Mouse (Mus musculus) forebrain, embryonic 16.5 days (tissue): Measurements from ENCODE around the gene Taok1. TPM values are rescaled to one million over a fixed set of nuclear protein-coding genes. Genes with fewer than 3 reads are reported as not detected.

Experiments used
- ATAC-seq: fragments of 200-750 bp; cut with Nextera tagmentation; 2 replicates; pipeline ENCODE4 v1.8.0; 2017; ENCODE audit warnings: mild to moderate bottlenecking, moderate library complexity
- H3K27ac ChIP-seq: fragments of 300-500 bp; sonication (generic); 2 replicates; pipeline ENCODE4 v1.5.1; 2014; ENCODE audit warnings: low read length, control low read depth
- H3K27me3 ChIP-seq: fragments of 300-500 bp; sonication (generic); replicated peaks from 2 replicates; pipeline ENCODE4 v1.6.1; 2014; ENCODE audit warnings: low read length; ENCODE audit not compliant: control insufficient read depth, insufficient read depth
- H3K36me3 ChIP-seq: fragments of 300-500 bp; sonication (generic); 2 replicates; pipeline ENCODE4 v1.6.1; 2014; ENCODE audit not compliant: control insufficient read depth, insufficient read depth
- H3K4me1 ChIP-seq: fragments of 300-500 bp; sonication (generic); replicated peaks from 2 replicates; pipeline ENCODE4 v1.6.1; 2014; ENCODE audit warnings: low read length; ENCODE audit not compliant: control insufficient read depth, insufficient read depth
- H3K4me2 ChIP-seq: fragments of 300-500 bp; sonication (generic); 2 replicates; pipeline ENCODE4 v1.6.1; 2014; ENCODE audit warnings: mild to moderate bottlenecking, low read length, control low read depth
- H3K4me3 ChIP-seq: fragments of 300-500 bp; sonication (generic); replicated peaks from 2 replicates; pipeline ENCODE4 v1.5.1; 2014; ENCODE audit warnings: mild to moderate bottlenecking, low read length, control low read depth
- H3K9ac ChIP-seq: fragments of 300-500 bp; sonication (generic); replicated peaks from 2 replicates; pipeline ENCODE4 v1.6.1; 2014; ENCODE audit warnings: low read depth, low read length, control low read depth
- H3K9me3 ChIP-seq: fragments of 300-500 bp; sonication (generic); 2 replicates; pipeline ENCODE4 v1.6.1; 2016; ENCODE audit warnings: low read length; ENCODE audit not compliant: control insufficient read depth
- WGBS: fragments of 180-500 bp; shearing (Covaris S2); extraction: QIAGEN DNeasy Blood & Tissue Kit; methylation state at CpG from one replicate; pipeline ENCODE4 v1.1.7; 2014; 5-methylcytosine and 5-hydroxymethylcytosine counted together
- polyA plus RNA-seq: library from polyadenylated mRNA; unstranded; fragments of >200 nt; fragmentation: Nextera tagmentation; extraction: Ambion mirVana; gene quantifications from 2 replicates; pipeline ENCODE4 v1.2.1, GENCODE M21; 2015

Taok1 gene
- polyA plus RNA-seq, 1 experiment from 2014 or later, result 27.5 TPM

DNA sequence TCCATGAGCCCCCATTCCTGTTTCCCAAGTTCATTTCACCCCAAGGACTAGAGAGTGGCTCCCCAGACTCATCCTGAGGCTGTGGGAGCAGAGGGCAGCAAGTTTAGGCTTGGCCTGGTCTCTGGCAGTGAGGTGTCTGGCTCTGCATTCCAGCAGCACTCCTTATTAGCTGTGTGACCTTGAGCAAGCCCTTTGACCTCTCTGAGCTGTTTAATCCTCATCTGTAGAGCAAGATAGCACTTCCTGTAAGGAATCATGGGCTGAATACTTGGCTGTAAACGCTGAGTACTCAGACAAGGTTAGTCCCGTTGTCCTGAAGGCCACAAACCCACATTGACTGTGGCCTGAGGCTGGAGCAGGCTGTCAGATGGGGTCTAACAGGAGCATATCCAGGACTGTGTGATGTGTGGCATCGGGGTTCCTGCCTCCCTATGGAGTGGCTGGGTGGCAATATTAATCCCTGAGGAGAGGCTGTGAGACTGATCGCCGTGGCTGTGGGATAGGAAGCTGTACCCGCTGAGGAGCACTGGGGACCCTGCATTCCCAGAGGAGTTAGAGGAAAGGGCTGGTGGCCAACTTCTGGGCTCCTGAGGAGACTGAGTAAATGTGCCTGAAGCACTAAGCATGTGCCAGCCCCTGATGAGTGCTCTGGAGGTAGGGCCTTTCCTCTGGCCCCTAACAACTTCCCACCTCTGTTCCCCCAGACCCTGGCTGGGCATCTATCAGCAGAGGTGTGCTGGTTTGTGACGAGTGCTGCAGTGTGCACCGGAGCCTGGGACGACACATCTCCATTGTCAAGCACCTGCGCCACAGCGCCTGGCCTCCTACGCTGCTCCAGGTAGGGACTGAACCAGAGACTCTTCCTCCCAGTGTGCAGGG is 109.1 kb downstream of the Taok1 start:
- H3K9me3 ChIP-seq, result no peaks in the 10 kb centered on the region
- peaks cover 9% of the 10 kb centered on the region for H3K36me3 ChIP-seq
- H3K27me3 ChIP-seq, result no peaks in the 10 kb centered on the region
- no peak for ATAC-seq
- H3K27ac ChIP-seq, result no peak overlapping the region
- peaks cover 29% of the 10 kb centered on the region for H3K4me1 ChIP-seq
- no peak overlapping the region for H3K4me3 ChIP-seq
- H3K4me2 ChIP-seq, result no peak overlapping the region
- WGBS, result 72% methylated on average over 12 of the region's 12 CpGs
- no peak overlapping the region for H3K9ac ChIP-seq

DNA sequence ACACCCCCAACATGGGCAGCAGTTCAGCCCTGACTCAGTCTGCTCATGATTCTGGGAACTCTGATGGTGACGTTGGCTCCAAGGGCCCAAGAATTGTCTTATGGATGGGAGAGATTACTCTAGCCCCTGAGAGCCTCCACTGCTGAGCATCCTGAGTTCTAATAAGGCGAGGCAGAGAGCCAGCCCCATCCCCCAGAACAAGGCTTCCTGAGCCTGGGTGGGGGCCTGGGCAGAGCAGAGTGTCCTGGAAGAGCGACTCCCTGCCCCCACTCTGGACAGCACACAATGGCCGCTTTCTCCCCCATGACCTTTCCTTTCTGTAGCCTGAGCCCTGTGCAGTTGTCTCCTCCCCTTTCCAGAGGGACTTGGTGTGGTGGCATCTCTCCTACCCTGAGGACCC is 109.8 kb downstream of the Taok1 start:
- Histone ChIP-seq H3K4me3 (no peak overlapping the region), H3K4me1 (peaks cover 29% of the 10 kb centered on the region), H3K27ac (no peak overlapping the region), H3K4me2 (no peak overlapping the region), H3K36me3 (peaks cover 7% of the 10 kb centered on the region), H3K9me3 (no peaks in the 10 kb centered on the region), H3K27me3 (no peaks in the 10 kb centered on the region), H3K9ac (no peak overlapping the region)
- no peak for ATAC-seq
- 44% methylated on average over 4 of the region's 4 CpGs for WGBS

DNA sequence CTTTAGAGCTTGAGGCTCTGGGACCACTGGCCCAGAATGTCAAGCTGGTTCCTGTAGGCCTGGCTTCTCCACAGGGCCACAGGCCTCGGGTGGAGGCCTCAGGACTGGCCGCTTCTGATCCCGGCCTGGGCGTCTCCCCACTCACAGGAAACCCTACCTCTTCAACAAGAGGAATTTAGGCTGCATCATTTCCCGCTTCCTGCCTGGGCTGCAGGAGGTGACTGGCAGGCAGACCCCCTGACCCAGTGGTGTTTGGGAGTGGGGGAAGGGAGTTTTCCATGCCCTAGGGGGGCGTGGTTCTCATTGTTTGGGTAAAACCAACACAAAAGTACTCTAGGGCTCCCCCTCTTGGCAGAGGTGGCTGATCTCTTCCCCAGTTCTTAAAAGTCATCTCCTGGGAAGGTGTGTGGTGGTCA is 110.3 kb downstream of the Taok1 start:
- Histone ChIP-seq H3K9me3 (no peaks in the 10 kb centered on the region), H3K4me3 (no peak overlapping the region), H3K9ac (no peak overlapping the region), H3K4me1 (peaks cover 34% of the 10 kb centered on the region), H3K4me2 (no peak overlapping the region), H3K27me3 (no peaks in the 10 kb centered on the region), H3K27ac (peak overlapping the region; percentile 8; the same call in 1 of the 2 replicates), H3K36me3 (peaks cover 7% of the 10 kb centered on the region)
- ATAC-seq, result no peak
- WGBS, result 31% methylated on average over 6 of the region's 6 CpGs

DNA sequence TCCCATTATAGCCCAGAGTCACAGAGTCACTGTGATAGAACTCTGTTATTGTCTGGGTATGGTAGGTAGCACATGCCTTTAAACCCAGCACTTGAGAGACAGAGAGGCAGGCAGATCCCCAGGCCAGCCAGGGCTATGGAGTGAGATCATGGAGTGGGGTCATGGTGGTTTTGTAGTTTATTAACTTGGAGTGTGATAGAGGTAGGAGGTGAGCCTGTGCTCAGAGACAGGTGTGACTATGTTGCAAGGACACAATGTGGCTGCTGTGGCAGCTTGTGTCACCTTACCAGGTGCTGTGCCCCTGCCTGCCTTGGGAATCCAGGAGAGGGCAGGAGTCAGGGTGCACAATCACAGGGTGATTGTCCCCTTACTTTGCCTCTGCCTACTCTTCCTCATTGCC is 112.1 kb downstream of the Taok1 start:
- no peak overlapping the region for H3K4me2 ChIP-seq
- H3K27ac ChIP-seq, result no peak overlapping the region
- 0 out of 2 replicates have a peak overlapping the region, but pooled peaks have one; percentile 7 for H3K9ac ChIP-seq
- H3K36me3 ChIP-seq, result peaks cover 3% of the 10 kb centered on the region
- ATAC-seq, result no peak
- H3K4me1 ChIP-seq, result peaks cover 44% of the 10 kb centered on the region
- no peaks in the 10 kb centered on the region for H3K27me3 ChIP-seq
- no peak overlapping the region for H3K4me3 ChIP-seq
- H3K9me3 ChIP-seq, result no peaks in the 10 kb centered on the region

DNA sequence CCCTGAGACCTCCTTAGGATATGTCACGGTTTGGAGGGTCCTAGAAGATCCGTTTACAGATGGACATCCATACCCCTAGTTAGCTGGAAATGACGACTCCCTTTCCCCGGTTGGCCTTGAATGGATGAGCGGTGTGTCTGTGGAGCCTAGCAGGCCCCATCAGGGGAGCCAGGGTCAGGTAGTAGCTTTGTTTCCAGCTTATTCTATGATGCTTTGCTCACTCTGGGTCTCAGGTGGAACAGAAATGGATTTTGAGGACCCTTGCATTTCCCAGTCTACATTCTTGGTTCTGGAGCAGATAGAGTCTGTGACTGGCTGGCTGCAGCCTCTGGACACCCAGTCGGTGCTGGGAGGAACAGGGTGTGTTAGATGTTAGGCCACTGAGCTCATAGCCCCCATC is 112.8 kb downstream of the Taok1 start:
- ATAC-seq, result no peak
- Histone ChIP-seq H3K4me1 (peaks cover 47% of the 10 kb centered on the region), H3K27ac (no peak overlapping the region), H3K36me3 (no peaks in the 10 kb centered on the region), H3K9me3 (no peaks in the 10 kb centered on the region), H3K9ac (no peak overlapping the region; the same call in 1 of the 2 replicates), H3K4me2 (peak overlapping the region; percentile 73), H3K27me3 (no peaks in the 10 kb centered on the region), H3K4me3 (no peak overlapping the region)
- 78% methylated on average over 6 of the region's 6 CpGs for WGBS

DNA sequence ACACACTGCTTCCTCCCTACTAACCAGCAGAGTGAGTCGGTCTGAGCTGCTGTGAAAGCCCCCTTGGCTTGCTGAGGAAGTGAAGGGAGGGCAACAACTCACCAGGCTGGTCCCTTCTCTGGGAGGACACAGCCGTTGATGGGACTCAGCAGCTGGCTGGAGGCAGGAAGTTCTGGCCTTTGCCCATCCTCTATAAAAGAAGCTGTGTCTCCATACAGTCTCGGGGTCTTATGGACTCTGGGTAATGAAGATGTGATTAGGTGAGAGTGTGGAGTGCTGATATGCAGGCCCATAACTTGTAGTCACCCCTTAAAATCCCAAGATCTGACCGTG is 113.3 kb downstream of the Taok1 start:
- Histone ChIP-seq H3K9me3 (no peaks in the 10 kb centered on the region), H3K36me3 (no peaks in the 10 kb centered on the region), H3K9ac (peak overlapping the region; percentile 88), H3K4me2 (peak overlapping the region; percentile 73), H3K27ac (peak overlapping the region; percentile 78), H3K4me3 (peak overlapping the region; percentile 71), H3K27me3 (no peaks in the 10 kb centered on the region), H3K4me1 (peaks cover 47% of the 10 kb centered on the region)
- WGBS, result 35% methylated on average over 4 of the region's 4 CpGs
- ATAC-seq, result no peak

DNA sequence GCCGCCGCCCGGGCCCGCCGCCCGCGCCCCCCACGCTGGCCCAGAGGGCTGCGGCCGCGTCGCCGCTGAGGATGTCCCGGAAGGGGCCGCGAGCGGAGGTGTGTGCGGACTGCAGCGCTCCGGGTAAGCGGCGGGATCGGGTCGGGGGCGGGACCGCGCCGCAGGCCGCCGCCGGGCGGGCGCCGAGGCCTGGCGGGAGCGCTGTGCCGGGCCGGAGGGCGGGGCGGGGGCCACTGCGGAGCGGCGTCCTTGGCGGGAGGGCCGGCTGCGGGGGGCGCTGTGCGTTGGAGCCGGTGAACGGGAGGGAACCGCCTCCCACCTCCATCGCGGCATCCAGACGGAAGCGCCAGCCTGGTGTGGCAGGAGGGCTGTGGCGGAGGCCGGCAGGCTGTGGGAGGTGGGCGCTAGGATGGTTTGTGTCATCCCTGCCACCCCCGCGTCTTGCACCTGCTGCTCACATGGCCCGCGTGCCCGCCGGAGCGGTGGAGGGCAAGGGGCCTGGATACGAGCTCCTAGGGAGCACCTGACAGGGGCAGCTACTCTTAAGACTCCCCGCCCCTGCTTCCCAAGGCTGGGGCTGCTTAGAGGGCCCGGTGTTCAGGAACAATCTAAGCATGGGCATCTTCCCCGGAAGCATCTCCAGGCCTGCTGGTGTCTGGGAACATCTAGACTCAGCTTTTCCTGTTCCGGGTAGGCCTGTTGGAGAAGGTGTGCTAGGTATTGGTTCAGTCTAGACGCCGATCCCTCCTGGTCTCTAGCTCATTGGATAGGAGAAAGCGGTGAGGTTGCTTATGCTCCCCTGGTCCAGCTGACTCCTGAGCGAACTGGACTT is 113.9 kb downstream of the Taok1 start, which contains the start of gene Git1:
TSS of gene Git1 (plus strand) at position 51 of the 832 bp plus-strand sequence.
- no peak for ATAC-seq
- H3K9me3 ChIP-seq, result no peaks in the 10 kb centered on the region
- H3K27ac ChIP-seq, result peak within 1 kb of the TSS; percentile 95
- under 1% methylated on average over 62 of the region's 74 CpGs for WGBS
- peak within 1 kb of the TSS; percentile 94 for H3K4me2 ChIP-seq
- H3K36me3 ChIP-seq, result no peaks in the 10 kb centered on the region
- H3K27me3 ChIP-seq, result no peaks in the 10 kb centered on the region
- peaks cover 47% of the 10 kb centered on the region for H3K4me1 ChIP-seq
- peak within 1 kb of the TSS; percentile 71 for H3K4me3 ChIP-seq
- peak within 1 kb of the TSS; percentile 88 for H3K9ac ChIP-seq

DNA sequence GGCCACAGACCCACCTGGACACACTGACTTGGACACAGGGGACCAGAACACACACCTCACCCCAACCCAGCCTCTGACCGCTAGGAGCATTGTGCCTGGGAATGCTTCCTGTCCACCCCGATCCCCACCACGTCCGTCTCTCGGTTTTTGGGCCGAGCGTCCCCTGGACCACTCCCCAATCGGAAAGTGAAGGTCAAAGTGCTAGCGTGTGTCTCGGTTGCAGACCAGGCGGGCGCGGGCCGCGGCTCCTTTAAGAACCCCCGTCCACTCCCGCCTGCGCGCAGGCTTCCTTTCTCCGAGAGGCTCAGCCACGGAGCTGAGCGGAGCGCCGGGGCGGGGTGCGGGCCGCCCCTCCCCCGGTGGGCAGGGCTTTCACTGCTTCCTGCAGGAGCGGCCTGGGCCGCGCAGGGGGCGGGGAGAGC is 114.7 kb downstream of the Taok1 start:
- H3K27ac ChIP-seq, result peak overlapping the region; percentile 87
- ATAC-seq, result peak; percentile 76
- H3K4me1 ChIP-seq, result peaks cover 53% of the 10 kb centered on the region
- WGBS, result 0% methylated on average over 27 of the region's 32 CpGs
- H3K27me3 ChIP-seq, result no peaks in the 10 kb centered on the region
- H3K9me3 ChIP-seq, result no peaks in the 10 kb centered on the region
- peak overlapping the region; percentile 88 for H3K9ac ChIP-seq
- no peaks in the 10 kb centered on the region for H3K36me3 ChIP-seq
- peak overlapping the region; percentile 71 for H3K4me3 ChIP-seq
- H3K4me2 ChIP-seq, result peak overlapping the region; percentile 94

DNA sequence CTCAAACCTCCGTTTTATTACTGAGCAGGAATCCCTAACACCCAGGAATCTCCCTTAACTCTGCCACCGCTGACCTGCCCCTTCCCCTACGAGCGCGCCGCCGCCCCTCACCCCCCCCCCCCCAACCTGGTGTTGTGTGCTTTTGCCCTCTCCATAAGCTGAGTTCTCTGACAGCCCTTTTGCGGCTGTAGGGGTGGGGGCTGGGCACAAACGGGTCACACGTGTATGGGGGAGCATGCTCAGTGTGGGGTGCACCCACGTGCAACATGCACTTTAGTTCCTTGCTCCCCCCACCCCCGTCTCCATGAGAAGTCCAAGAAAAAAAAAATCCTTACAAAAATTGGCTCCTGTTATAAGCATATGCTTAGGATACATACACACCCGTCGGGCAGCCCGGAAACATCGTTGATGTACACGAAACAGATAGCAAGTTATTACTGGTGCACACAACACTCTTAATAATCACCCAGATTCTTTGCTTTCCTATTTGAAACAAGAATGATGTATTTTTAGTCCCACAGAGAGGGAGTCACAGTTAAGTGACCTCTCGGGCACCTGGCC is 115.2 kb downstream of the Taok1 start:
- Histone ChIP-seq H3K9ac (peak overlapping the region; percentile 88), H3K36me3 (no peaks in the 10 kb centered on the region), H3K4me1 (peaks cover 58% of the 10 kb centered on the region), H3K9me3 (no peaks in the 10 kb centered on the region), H3K4me3 (peak overlapping the region; percentile 71), H3K27ac (peak overlapping the region; percentile 95), H3K4me2 (peak overlapping the region; percentile 94), H3K27me3 (no peaks in the 10 kb centered on the region)
- under 1% methylated on average over 13 of the region's 18 CpGs for WGBS
- ATAC-seq, result no peak
